Mouse (Mus musculus): Measurements from ENCODE around the gene Chst11. TPM values are rescaled to one million over a fixed set of nuclear protein-coding genes. Genes with fewer than 3 reads are reported as not detected.
"Not testable (repeated sequence)": the region's sequence is repeated elsewhere in the genome, so short reads cannot be mapped to it uniquely, and the experiment has no call there.

Gene Chst11
- polyA plus RNA-seq, 1 experiment from 2014 or later: 2.0 TPM

DNA sequence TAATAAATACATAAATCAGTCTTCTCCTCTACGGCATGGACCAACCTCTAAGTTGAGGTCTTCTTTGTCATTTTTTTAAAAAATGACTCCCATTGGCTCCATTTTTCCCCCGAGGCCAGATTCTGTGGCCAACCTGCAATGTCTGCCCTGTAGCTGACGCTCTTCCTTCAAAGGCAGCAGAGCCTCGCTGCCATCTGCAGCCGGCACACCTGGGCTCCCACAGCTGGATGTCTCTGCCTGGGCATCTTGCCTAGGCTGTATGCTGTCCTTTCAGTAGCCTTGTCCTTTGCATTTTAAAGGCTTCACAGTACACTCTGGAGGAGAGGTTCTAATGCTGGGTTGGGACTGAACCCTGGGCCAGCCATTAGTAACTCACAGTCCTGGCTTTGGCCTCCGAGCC is 132.6 kb downstream of the Chst11 start:
- H3K4me3 ChIP-seq: no peak overlapping the region
- H3K27me3 ChIP-seq: no peaks in the 10 kb centered on the region
- no peaks in the 10 kb centered on the region for H3K36me3 ChIP-seq
- peaks cover 50% of the 10 kb centered on the region for H3K4me1 ChIP-seq (replicated peaks)
- WGBS: 83% methylated on average over 6 of the region's 6 CpGs
- no peak overlapping the region for H3K4me2 ChIP-seq
- H3K9me3 ChIP-seq (replicated peaks): no peaks in the 10 kb centered on the region
- 0 out of 2 replicates have a peak overlapping the region, but pooled peaks have one; percentile 53 for H3K27ac ChIP-seq
- ATAC-seq (replicated peaks; ENCODE audit: insufficient number of reproducible peaks, insufficient read depth, low FRiP score, low read depth): no peak
- H3K9ac ChIP-seq: no peak overlapping the region

- ATAC-seq (replicated peaks; ENCODE audit: insufficient number of reproducible peaks, insufficient read depth, low FRiP score, low read depth): no peak
- H3K27ac ChIP-seq: 0 out of 2 replicates have a peak overlapping the region, but pooled peaks have one; percentile 16
- 53% methylated on average over 3 of the region's 3 CpGs for WGBS
Measured at GRCm38 (mm10) chr10:83118613-83119012, 133.3 kb downstream of the Chst11 start.

GRCm38 (mm10) chr10:83119016-83119415 is 133.7 kb downstream of the Chst11 start:
- Histone ChIP-seq H3K27ac (0 out of 2 replicates have a peak overlapping the region, but pooled peaks have one; percentile 16), H3K4me3 (no peak overlapping the region), H3K27me3 (no peaks in the 10 kb centered on the region), H3K4me2 (no peak overlapping the region), H3K9me3 (replicated peaks) (no peaks in the 10 kb centered on the region), H3K4me1 (replicated peaks) (peaks cover 48% of the 10 kb centered on the region), H3K36me3 (no peaks in the 10 kb centered on the region), H3K9ac (no peak overlapping the region)
- ATAC-seq (replicated peaks; ENCODE audit: insufficient number of reproducible peaks, insufficient read depth, low FRiP score, low read depth): no peak; the same call in 1 of the 2 replicates
- WGBS: 60% methylated on average over 10 of the region's 10 CpGs

More at GRCm38 (mm10) chr10:83118613-83119012, 133.3 kb downstream of the Chst11 start:
- no peaks in the 10 kb centered on the region for H3K36me3 ChIP-seq
- no peak overlapping the region for H3K4me2 ChIP-seq
- no peak overlapping the region for H3K9ac ChIP-seq
- no peak overlapping the region for H3K4me3 ChIP-seq
- H3K4me1 ChIP-seq (replicated peaks): peaks cover 48% of the 10 kb centered on the region
- no peaks in the 10 kb centered on the region for H3K9me3 ChIP-seq (replicated peaks)
- H3K27me3 ChIP-seq: no peaks in the 10 kb centered on the region

GRCm38 (mm10) chr10:83119461-83119860 is 134.2 kb downstream of the Chst11 start:
- H3K36me3 ChIP-seq; H3K4me2 ChIP-seq; H3K27me3 ChIP-seq; ATAC-seq (replicated peaks; ENCODE audit: insufficient number of reproducible peaks, insufficient read depth, low FRiP score, low read depth); H3K4me3 ChIP-seq; H3K9me3 ChIP-seq (replicated peaks); H3K9ac ChIP-seq; H3K27ac ChIP-seq: not testable (repeated sequence)
- 84% methylated on average over 8 of the region's 8 CpGs for WGBS
- peaks cover 48% of the 10 kb centered on the region for H3K4me1 ChIP-seq (replicated peaks)

GRCm38 (mm10) chr10:83119909-83120308 is 134.6 kb downstream of the Chst11 start:
- H3K9ac ChIP-seq: no peak overlapping the region
- no peaks in the 10 kb centered on the region for H3K36me3 ChIP-seq
- no peak for ATAC-seq (replicated peaks; ENCODE audit: insufficient number of reproducible peaks, insufficient read depth, low FRiP score, low read depth)
- H3K4me3 ChIP-seq: no peak overlapping the region
- H3K4me1 ChIP-seq (replicated peaks): peaks cover 48% of the 10 kb centered on the region
- no peak overlapping the region for H3K27ac ChIP-seq
- no peaks in the 10 kb centered on the region for H3K27me3 ChIP-seq
- 65% methylated on average over 9 of the region's 9 CpGs for WGBS
- no peak overlapping the region for H3K4me2 ChIP-seq
- no peaks in the 10 kb centered on the region for H3K9me3 ChIP-seq (replicated peaks)

DNA sequence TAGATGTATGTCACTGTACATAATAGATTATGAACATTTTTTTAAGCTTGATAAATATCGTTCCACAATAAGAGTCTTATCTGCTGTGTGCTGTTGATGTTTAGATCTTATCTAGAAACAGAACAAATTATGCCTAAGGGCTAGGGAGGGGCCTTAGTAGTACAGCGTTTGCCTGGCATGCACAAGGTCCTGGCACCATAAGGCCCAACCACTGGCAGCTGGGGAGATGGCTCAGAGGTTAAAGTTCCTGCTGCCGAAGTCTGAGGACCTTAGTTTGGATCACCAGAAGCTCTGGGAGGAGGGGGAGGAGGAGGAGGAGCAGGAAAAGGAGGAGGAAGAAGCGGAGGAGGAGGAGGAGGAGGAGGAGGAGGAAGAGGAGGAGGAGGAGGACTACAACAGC is 135.6 kb downstream of the Chst11 start:
- no peak overlapping the region for H3K4me3 ChIP-seq
- no peaks in the 10 kb centered on the region for H3K36me3 ChIP-seq
- H3K9me3 ChIP-seq (replicated peaks): no peaks in the 10 kb centered on the region
- peaks cover 40% of the 10 kb centered on the region for H3K4me1 ChIP-seq (replicated peaks)
- ATAC-seq (replicated peaks; ENCODE audit: insufficient number of reproducible peaks, insufficient read depth, low FRiP score, low read depth): no peak
- H3K27me3 ChIP-seq: no peaks in the 10 kb centered on the region
- H3K4me2 ChIP-seq: no peak overlapping the region
- H3K27ac ChIP-seq: no peak overlapping the region
- H3K9ac ChIP-seq: no peak overlapping the region
- WGBS: 54% methylated on average over 3 of the region's 4 CpGs

- H3K9me3 ChIP-seq (replicated peaks): no peaks in the 10 kb centered on the region
- no peak overlapping the region for H3K27ac ChIP-seq
- H3K36me3 ChIP-seq: no peaks in the 10 kb centered on the region
- H3K4me3 ChIP-seq: no peak overlapping the region
- no peaks in the 10 kb centered on the region for H3K27me3 ChIP-seq
- H3K4me1 ChIP-seq (replicated peaks): peaks cover 10% of the 10 kb centered on the region
- H3K4me2 ChIP-seq: no peak overlapping the region
- H3K9ac ChIP-seq: no peak overlapping the region
- no peak for ATAC-seq (replicated peaks; ENCODE audit: insufficient number of reproducible peaks, insufficient read depth, low FRiP score, low read depth)
- whole genome bisulfite sequencing: 82% methylated on average over 3 of the region's 3 CpGs
Measured at GRCm38 (mm10) chr10:83124560-83124959, 139.3 kb downstream of the Chst11 start.

DNA sequence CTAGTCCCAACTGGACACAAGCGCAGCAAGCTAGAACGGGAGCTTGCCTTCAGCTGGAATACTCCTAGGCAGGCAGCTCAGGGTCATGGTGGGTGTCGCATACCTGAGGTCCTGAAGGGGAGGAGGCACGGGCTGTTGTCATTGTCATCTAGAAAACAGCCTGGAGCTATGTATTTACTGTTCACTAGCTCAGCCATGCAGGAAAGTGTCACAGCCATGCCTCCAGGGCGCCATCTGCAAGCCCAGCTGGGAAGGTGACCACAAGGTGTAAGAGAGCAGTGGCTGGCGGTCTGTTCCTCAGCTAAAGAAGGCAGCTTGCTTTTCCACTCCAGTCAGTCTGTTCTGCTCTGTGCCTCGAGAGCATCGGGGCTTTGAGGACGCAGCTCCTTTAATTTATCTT is 141.1 kb downstream of the Chst11 start:
- Histone ChIP-seq H3K36me3 (no peaks in the 10 kb centered on the region), H3K4me2 (no peak overlapping the region), H3K4me3 (no peak overlapping the region), H3K9me3 (replicated peaks) (no peaks in the 10 kb centered on the region), H3K4me1 (replicated peaks) (peaks cover 6% of the 10 kb centered on the region), H3K27me3 (no peaks in the 10 kb centered on the region), H3K9ac (no peak overlapping the region), H3K27ac (no peak overlapping the region)
- ATAC-seq (replicated peaks; ENCODE audit: insufficient number of reproducible peaks, insufficient read depth, low FRiP score, low read depth): no peak
- 56% methylated on average over 9 of the region's 9 CpGs for WGBS

DNA sequence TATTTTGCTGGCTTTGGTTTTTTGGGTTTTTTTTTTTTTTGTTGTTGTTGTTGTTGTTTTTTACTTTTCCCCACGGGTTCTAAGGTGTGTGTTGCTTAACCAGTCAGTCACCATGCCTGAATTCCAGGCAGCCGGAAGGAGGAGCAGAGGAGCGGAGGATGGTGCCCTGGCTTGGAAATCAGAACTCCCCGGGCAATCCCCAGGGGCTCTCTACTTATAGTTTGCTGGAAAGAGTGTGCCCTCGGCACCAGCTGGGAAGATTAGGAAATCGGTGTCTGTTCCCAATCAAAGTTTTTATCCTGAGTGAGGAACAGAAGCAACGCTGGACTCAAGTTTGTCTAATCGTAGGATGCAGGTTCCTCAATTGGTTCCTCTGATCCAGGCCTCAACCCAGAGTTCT is 143.1 kb downstream of the Chst11 start:
- no peaks in the 10 kb centered on the region for H3K36me3 ChIP-seq
- no peaks in the 10 kb centered on the region for H3K9me3 ChIP-seq (replicated peaks)
- peaks cover 6% of the 10 kb centered on the region for H3K4me1 ChIP-seq (replicated peaks)
- H3K27me3 ChIP-seq: no peaks in the 10 kb centered on the region
- no peak overlapping the region for H3K27ac ChIP-seq
- H3K4me3 ChIP-seq: no peak overlapping the region
- ATAC-seq (replicated peaks; ENCODE audit: insufficient number of reproducible peaks, insufficient read depth, low FRiP score, low read depth): no peak
- 46% methylated on average over 8 of the region's 8 CpGs for WGBS
- H3K9ac ChIP-seq: no peak overlapping the region
- no peak overlapping the region for H3K4me2 ChIP-seq

DNA sequence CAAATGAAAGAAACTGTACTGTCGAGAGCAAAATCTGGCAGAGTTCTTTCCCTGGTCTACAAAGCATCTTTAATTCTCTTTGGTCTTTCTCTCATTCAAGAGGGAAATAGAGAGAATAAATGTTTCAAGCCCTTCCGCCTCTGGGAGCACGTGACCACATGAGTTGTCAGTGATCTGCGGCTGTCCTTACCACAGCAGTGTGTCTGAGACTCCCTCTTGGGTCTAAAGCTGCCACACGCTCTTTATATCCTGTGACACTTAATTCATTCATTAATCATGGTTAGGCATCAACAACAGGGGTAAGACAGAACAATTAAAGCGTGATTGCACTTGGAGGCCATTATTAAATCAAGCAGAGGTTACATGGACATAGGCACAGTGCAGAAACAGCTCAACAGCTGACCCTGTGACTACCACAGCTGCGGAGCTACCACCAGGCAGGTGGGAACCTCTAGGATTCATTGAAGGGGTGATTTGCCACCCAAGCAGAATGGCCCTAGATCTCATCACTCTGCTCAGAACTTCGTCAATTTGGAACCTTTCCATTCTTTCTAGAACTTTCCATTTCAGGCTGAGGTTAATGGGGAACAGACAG is 144.4 kb downstream of the Chst11 start:
- Histone ChIP-seq H3K36me3 (no peaks in the 10 kb centered on the region), H3K27ac (no peak overlapping the region), H3K4me2 (no peak overlapping the region), H3K4me1 (replicated peaks) (peaks cover 6% of the 10 kb centered on the region), H3K4me3 (no peak overlapping the region), H3K27me3 (no peaks in the 10 kb centered on the region), H3K9ac (no peak overlapping the region), H3K9me3 (replicated peaks) (no peaks in the 10 kb centered on the region)
- WGBS: 81% methylated on average over 8 of the region's 8 CpGs
- ATAC-seq (replicated peaks; ENCODE audit: insufficient number of reproducible peaks, insufficient read depth, low FRiP score, low read depth): no peak

DNA sequence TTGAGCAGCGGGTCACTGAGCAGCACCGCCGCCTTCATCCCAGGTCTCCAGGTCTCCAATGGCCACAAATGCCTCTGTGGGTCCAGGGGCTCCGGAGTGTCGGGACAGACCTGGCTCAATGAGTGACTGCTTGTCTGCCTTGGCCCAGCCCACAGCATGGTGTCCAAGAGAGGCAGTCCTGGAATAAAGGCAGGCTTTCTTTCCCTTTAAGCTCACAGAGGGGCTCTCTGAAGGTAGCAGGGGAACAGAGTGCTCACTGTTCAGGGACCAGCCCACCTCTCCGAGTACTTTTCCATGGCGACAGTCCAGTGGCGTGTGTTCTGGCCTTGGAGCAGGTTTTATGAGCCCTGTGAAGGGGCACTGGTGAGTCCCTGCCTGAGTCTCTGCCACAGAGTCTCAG is 145.3 kb downstream of the Chst11 start:
- no peak for ATAC-seq (replicated peaks; ENCODE audit: insufficient number of reproducible peaks, insufficient read depth, low FRiP score, low read depth)

GRCm38 (mm10) chr10:83131884-83132283 is 146.6 kb downstream of the Chst11 start:
- peaks cover 3% of the 10 kb centered on the region; the same call in 1 of the 2 replicates for H3K4me1 ChIP-seq (replicated peaks)
- H3K9me3 ChIP-seq (replicated peaks): no peaks in the 10 kb centered on the region
- H3K9ac ChIP-seq: no peak overlapping the region
- no peaks in the 10 kb centered on the region for H3K36me3 ChIP-seq
- no peak overlapping the region for H3K4me3 ChIP-seq
- H3K27me3 ChIP-seq: no peaks in the 10 kb centered on the region
- H3K27ac ChIP-seq: no peak overlapping the region
- H3K4me2 ChIP-seq: no peak overlapping the region
- no peak for ATAC-seq (replicated peaks; ENCODE audit: insufficient number of reproducible peaks, insufficient read depth, low FRiP score, low read depth)
- 88% methylated on average over 1 of the region's 1 CpGs for whole genome bisulfite sequencing

More for the DNA sequence above, 145.3 kb downstream of the Chst11 start:
- H3K4me3 ChIP-seq: no peak overlapping the region
- no peak overlapping the region for H3K4me2 ChIP-seq
- H3K27ac ChIP-seq: no peak overlapping the region
- H3K9me3 ChIP-seq (replicated peaks): no peaks in the 10 kb centered on the region
- H3K27me3 ChIP-seq: no peaks in the 10 kb centered on the region
- H3K36me3 ChIP-seq: no peaks in the 10 kb centered on the region
- H3K9ac ChIP-seq: no peak overlapping the region
- 70% methylated on average over 8 of the region's 8 CpGs for WGBS
- H3K4me1 ChIP-seq (replicated peaks): peaks cover 8% of the 10 kb centered on the region
